Mouse (Mus musculus) kidney, postnatal 4 days (tissue): ENCODE data around the gene Idua.

Experiments used
- DNase-seq, 2 experiments: peaks; one replicate each; pipeline ENCODE4 v3.0.0; 2021; ENCODE audit warnings: mixed read lengths in 2 of 2

Gene Idua

DNA sequence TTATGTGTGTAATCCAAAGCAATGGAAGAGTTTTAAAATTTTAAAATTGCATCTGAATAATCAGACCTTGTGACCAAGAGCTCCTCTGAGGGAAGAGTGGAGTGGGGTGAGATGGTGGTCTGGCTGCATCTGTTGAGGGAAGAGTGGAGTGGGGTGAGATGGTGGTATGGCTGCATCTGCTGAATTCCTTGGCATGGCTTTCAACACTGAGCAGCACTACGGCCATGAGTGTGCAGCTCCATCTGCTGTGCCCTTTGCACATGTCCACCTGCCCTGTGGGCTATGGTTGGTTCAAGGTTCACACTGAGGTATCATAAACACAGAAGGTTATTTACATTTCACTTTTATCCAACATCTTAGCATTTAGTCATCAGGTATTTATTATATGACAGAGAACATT, 67.3 kb downstream of the Idua start:
- no peak for DNase-seq
